Mouse (Mus musculus): Measurements from ENCODE around the gene Ank3. TPM values are rescaled to one million over a fixed set of nuclear protein-coding genes. Genes with fewer than 3 reads are reported as not detected.

Gene Ank3
- polyA plus RNA-seq, 1 experiment = 9.3 TPM

GRCm38 (mm10) chr10:69467182-69467581 is 68.6 kb downstream of the Ank3 start:
- Histone ChIP-seq H3K27ac (ENCODE audit: insufficient read depth, low read depth, low read length) (no peak overlapping the region), H3K4me3 (ENCODE audit: low read depth, low read length) (no peak overlapping the region), H3K36me3 (ENCODE audit: control insufficient read depth, insufficient read depth, low read length) (no peaks in the 10 kb centered on the region), H3K27me3 (ENCODE audit: control insufficient read depth, insufficient read depth, low read length) (no peaks in the 10 kb centered on the region), H3K4me1 (ENCODE audit: control insufficient read depth, insufficient read depth, insufficient read length, low read length) (no peaks in the 10 kb centered on the region)
- WGBS = 47% methylated on average over 2 of the region's 2 CpGs
- no peak for TF ChIP-seq POLR2A (IDR thresholded peaks at IDR 0.05; ENCODE audit: low read depth, low read length)
- no peak for TF ChIP-seq CTCF (IDR thresholded peaks at IDR 0.05; ENCODE audit: extremely low read depth, insufficient read length, insufficient replicate concordance, low read depth, low read length)

GRCm38 (mm10) chr10:69471841-69472240 is 73.3 kb downstream of the Ank3 start:
- Histone ChIP-seq H3K27ac (ENCODE audit: insufficient read depth, low read depth, low read length) (no peak overlapping the region), H3K27me3 (ENCODE audit: control insufficient read depth, insufficient read depth, low read length) (no peaks in the 10 kb centered on the region), H3K4me3 (ENCODE audit: low read depth, low read length) (no peak overlapping the region), H3K36me3 (ENCODE audit: control insufficient read depth, insufficient read depth, low read length) (no peaks in the 10 kb centered on the region), H3K4me1 (ENCODE audit: control insufficient read depth, insufficient read depth, insufficient read length, low read length) (no peaks in the 10 kb centered on the region)
- TF ChIP-seq CTCF (IDR thresholded peaks at IDR 0.05; ENCODE audit: extremely low read depth, insufficient read length, insufficient replicate concordance, low read depth, low read length) (no peak), POLR2A (IDR thresholded peaks at IDR 0.05; ENCODE audit: low read depth, low read length) (no peak)
- WGBS = 97% methylated on average over 4 of the region's 4 CpGs

- no peak overlapping the region for H3K4me3 ChIP-seq (ENCODE audit: low read depth, low read length)
- no peaks in the 10 kb centered on the region for H3K36me3 ChIP-seq (ENCODE audit: control insufficient read depth, insufficient read depth, low read length)
- TF ChIP-seq CTCF (IDR thresholded peaks at IDR 0.05; ENCODE audit: extremely low read depth, insufficient read length, insufficient replicate concordance, low read depth, low read length) (no peak), POLR2A (IDR thresholded peaks at IDR 0.05; ENCODE audit: low read depth, low read length) (no peak)
- H3K4me1 ChIP-seq (ENCODE audit: control insufficient read depth, insufficient read depth, insufficient read length, low read length) = no peaks in the 10 kb centered on the region
- whole genome bisulfite sequencing = 10% methylated on average over 1 of the region's 1 CpGs
- H3K27ac ChIP-seq (ENCODE audit: insufficient read depth, low read depth, low read length) = no peak overlapping the region
- no peaks in the 10 kb centered on the region for H3K27me3 ChIP-seq (ENCODE audit: control insufficient read depth, insufficient read depth, low read length)
Measured at GRCm38 (mm10) chr10:69476871-69477270, 78.3 kb downstream of the Ank3 start.

- no peaks in the 10 kb centered on the region for H3K4me1 ChIP-seq (ENCODE audit: control insufficient read depth, insufficient read depth, insufficient read length, low read length)
- 57% methylated on average over 2 of the region's 2 CpGs for WGBS
- H3K36me3 ChIP-seq (ENCODE audit: control insufficient read depth, insufficient read depth, low read length) = no peaks in the 10 kb centered on the region
- no peak overlapping the region for H3K27ac ChIP-seq (ENCODE audit: insufficient read depth, low read depth, low read length)
- TF ChIP-seq CTCF (IDR thresholded peaks at IDR 0.05; ENCODE audit: extremely low read depth, insufficient read length, insufficient replicate concordance, low read depth, low read length) (no peak), POLR2A (IDR thresholded peaks at IDR 0.05; ENCODE audit: low read depth, low read length) (no peak)
- no peak overlapping the region for H3K4me3 ChIP-seq (ENCODE audit: low read depth, low read length)
- no peaks in the 10 kb centered on the region for H3K27me3 ChIP-seq (ENCODE audit: control insufficient read depth, insufficient read depth, low read length)
Measured at GRCm38 (mm10) chr10:69477656-69478055, 79.1 kb downstream of the Ank3 start.

GRCm38 (mm10) chr10:69478831-69479230 is 80.3 kb downstream of the Ank3 start:
- H3K27ac ChIP-seq (ENCODE audit: insufficient read depth, low read depth, low read length) = no peak overlapping the region
- no peaks in the 10 kb centered on the region for H3K4me1 ChIP-seq (ENCODE audit: control insufficient read depth, insufficient read depth, insufficient read length, low read length)
- no peak overlapping the region for H3K4me3 ChIP-seq (ENCODE audit: low read depth, low read length)
- H3K36me3 ChIP-seq (ENCODE audit: control insufficient read depth, insufficient read depth, low read length) = no peaks in the 10 kb centered on the region
- WGBS = 43% methylated on average over 3 of the region's 3 CpGs
- H3K27me3 ChIP-seq (ENCODE audit: control insufficient read depth, insufficient read depth, low read length) = no peaks in the 10 kb centered on the region
- no peak for TF ChIP-seq POLR2A (IDR thresholded peaks at IDR 0.05; ENCODE audit: low read depth, low read length)

- Histone ChIP-seq H3K27me3 (ENCODE audit: control insufficient read depth, insufficient read depth, low read length) (no peaks in the 10 kb centered on the region), H3K4me3 (ENCODE audit: low read depth, low read length) (no peak overlapping the region), H3K4me1 (ENCODE audit: control insufficient read depth, insufficient read depth, insufficient read length, low read length) (no peaks in the 10 kb centered on the region), H3K27ac (ENCODE audit: insufficient read depth, low read depth, low read length) (no peak overlapping the region), H3K36me3 (ENCODE audit: control insufficient read depth, insufficient read depth, low read length) (no peaks in the 10 kb centered on the region)
- TF ChIP-seq CTCF (IDR thresholded peaks at IDR 0.05; ENCODE audit: extremely low read depth, insufficient read length, insufficient replicate concordance, low read depth, low read length) = no peak
- no peak for TF ChIP-seq POLR2A (IDR thresholded peaks at IDR 0.05; ENCODE audit: low read depth, low read length)
- 93% methylated on average over 6 of the region's 6 CpGs for WGBS
Measured at GRCm38 (mm10) chr10:69485191-69485786, 86.7 kb downstream of the Ank3 start.

- Histone ChIP-seq H3K4me3 (ENCODE audit: low read depth, low read length) (no peak overlapping the region), H3K4me1 (ENCODE audit: control insufficient read depth, insufficient read depth, insufficient read length, low read length) (no peaks in the 10 kb centered on the region), H3K27ac (ENCODE audit: insufficient read depth, low read depth, low read length) (no peak overlapping the region), H3K27me3 (ENCODE audit: control insufficient read depth, insufficient read depth, low read length) (no peaks in the 10 kb centered on the region), H3K36me3 (ENCODE audit: control insufficient read depth, insufficient read depth, low read length) (no peaks in the 10 kb centered on the region)
- WGBS = 88% methylated on average over 5 of the region's 5 CpGs
- no peak for TF ChIP-seq CTCF (IDR thresholded peaks at IDR 0.05; ENCODE audit: extremely low read depth, insufficient read length, insufficient replicate concordance, low read depth, low read length)
- no peak for TF ChIP-seq POLR2A (IDR thresholded peaks at IDR 0.05; ENCODE audit: low read depth, low read length)
Measured at GRCm38 (mm10) chr10:69490182-69490581, 91.6 kb downstream of the Ank3 start.
